Mouse (Mus musculus) activated CD4-positive, CD25-positive, alpha-beta regulatory T cell (primary cell): ENCODE data around the gene Gm21671. TPM values are rescaled to one million over a fixed set of nuclear protein-coding genes. Genes with fewer than 3 reads are reported as not detected.

Source experiments
- polyA plus RNA-seq, 2 experiments: library from polyadenylated mRNA; unstranded; fragments of 100-300 nt; shearing (Covaris generic); gene quantifications; one replicate each; pipeline ENCODE4 v1.2.1; 2017

Gene Gm21671
- polyA plus RNA-seq: not detected

GRCm38 (mm10) chr5:25954317-25954716 lies at the start of gene Gm21671:
Gene Gm21671, minus strand, starts transcription at chr5:25954417.

DNA sequence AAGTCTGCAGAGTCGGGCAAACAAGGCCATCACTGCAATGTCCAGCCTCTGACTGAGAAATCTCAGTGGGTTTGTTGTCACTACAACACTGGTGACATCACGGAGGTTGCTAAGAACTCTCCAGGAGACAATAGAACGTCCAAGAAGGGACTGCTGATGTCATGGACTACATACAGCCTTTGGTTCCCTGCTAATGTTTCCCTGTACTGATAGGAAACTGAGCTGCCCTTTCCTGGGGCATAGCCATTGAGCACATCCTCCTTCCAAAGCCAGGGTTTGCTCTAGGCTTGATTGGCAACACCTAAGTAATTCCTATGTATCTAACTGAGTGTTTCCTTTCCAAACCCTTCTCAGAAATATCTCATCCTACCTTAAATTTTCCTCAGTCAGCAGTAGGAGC lies 34.3 kb upstream of the Gm21671 start, which contains the start of gene Gm21698:
TSS of gene Gm21698 (minus strand) at position 101 of the 400 bp plus-strand sequence.

DNA sequence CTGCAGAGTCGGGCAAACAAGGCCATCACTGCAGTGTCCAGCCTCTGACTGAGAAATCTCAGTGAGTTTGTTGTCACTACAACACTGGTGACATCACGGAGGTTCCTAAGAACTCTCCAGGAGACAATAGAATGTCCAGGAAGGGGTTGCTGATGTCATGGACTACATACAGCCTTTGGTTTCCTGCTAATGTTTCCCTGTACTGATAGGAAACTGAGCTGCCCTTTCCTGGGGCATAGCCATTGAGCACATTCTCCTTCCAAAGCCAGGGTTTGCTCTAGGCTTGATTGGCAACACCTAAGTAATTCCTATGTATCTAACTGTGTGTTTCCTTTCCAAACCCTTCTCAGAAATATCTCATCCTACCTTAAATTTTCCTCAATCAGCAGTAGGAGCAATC lies 18.3 kb upstream of the Gm21671 start, which contains the start of gene Gm21680:
TSS of gene Gm21680 (minus strand) at position 101 of the 400 bp plus-strand sequence.

DNA sequence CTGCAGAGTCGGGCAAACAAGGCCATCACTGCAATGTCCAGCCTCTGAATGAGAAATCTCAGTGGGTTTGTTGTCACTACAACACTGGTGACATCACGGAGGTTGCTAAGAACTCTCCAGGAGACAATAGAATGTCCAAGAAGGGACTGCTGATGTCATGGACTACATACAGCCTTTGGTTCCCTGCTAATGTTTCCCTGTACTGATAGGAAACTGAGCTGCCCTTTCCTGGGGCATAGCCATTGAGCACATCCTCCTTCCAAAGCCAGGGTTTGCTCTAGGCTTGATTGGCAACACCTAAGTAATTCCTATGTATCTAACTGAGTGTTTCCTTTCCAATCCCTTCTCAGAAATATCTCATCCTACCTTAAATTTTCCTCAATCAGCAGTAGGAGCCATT lies 11.9 kb downstream of the Gm21671 start, which contains the start of gene Gm21663:
TSS of gene Gm21663 (minus strand) at position 101 of the 400 bp plus-strand sequence.

Other genes starting within 250 kb of the Gm21671 start
- gene Xrcc2, start 248.6 kb downstream of the Gm21671 start, polyA plus RNA-seq: 1 to 10 TPM; 3.5 to 3.6 TPM
- 1 to 10 TPM; 4.2 to 6.7 TPM for gene Actr3b, start 194.4 kb downstream of the Gm21671 start, polyA plus RNA-seq
- under 1 TPM in 1 of 2 experiments, not detected in 1; 0.17 TPM for gene Gm21663, start 12.0 kb downstream of the Gm21671 start, polyA plus RNA-seq
- gene Gm21680, start 18.2 kb upstream of the Gm21671 start, polyA plus RNA-seq: not detected
- not detected for gene Gm21698, start 34.2 kb upstream of the Gm21671 start, polyA plus RNA-seq
- gene Gm1979, start 50.4 kb upstream of the Gm21671 start, polyA plus RNA-seq: not detected
- gene Gm5862, start 68.5 kb upstream of the Gm21671 start, polyA plus RNA-seq: under 1 TPM in 1 of 2 experiments, not detected in 1; 0.20 TPM
- not detected for gene Speer4a, start 85.1 kb upstream of the Gm21671 start, polyA plus RNA-seq
- not detected for gene Gm7347, start 104.2 kb upstream of the Gm21671 start, polyA plus RNA-seq
- under 1 TPM in 1 of 2 experiments, not detected in 1; 0.10 TPM for gene Gm10471, start 134.9 kb upstream of the Gm21671 start, polyA plus RNA-seq
- not detected for gene 5031410I06Rik, start 150.9 kb upstream of the Gm21671 start, polyA plus RNA-seq
- gene Gm10220, start 167.0 kb upstream of the Gm21671 start, polyA plus RNA-seq: not detected